Mouse (Mus musculus): ENCODE results near the gene Med25. TPM values are rescaled to one million over a fixed set of nuclear protein-coding genes. Genes with fewer than 3 reads are reported as not detected.
A peak's percentile ranks its signal among the peaks of the same experiment; 100 is the strongest.

The Med25 gene
- total and polyA plus RNA-seq, 3 experiments, result 70.0 to 121 (median 85.8) TPM

DNA sequence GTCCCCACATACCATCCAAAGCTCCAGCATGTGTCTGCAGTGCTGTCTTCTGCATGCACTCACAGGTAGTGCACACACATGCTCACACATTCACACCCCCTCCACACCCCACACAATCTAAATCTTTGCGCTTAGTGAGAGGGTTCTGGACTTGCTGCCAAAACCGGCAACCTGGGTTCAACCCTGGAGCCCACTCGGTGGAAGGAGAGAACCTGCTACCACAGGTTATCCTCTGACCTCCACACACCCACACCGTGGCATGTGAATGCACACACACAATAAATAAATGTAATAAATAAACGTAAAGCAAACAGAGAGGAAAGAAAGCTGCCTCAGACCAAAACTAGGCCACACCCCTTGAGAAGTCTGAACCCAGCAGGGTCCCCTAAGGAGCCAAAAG, 44.7 kb downstream of the Med25 start:
- Histone ChIP-seq H3K4me1 (ENCODE audit: control insufficient read depth, insufficient read depth, low read length) (peaks cover 6% of the 10 kb centered on the region), H3K27me3 (ENCODE audit: control insufficient read depth, insufficient read depth, low read length) (no peaks in the 10 kb centered on the region), H3K36me3 (ENCODE audit: control insufficient read depth, insufficient read depth, low read length) (no peaks in the 10 kb centered on the region), H3K79me2 (replicated peaks; ENCODE audit: control insufficient read depth, insufficient read depth, low read length) (peaks cover 3% of the 10 kb centered on the region), H3K4me3 (peak overlapping the region; percentile 100), H3K9ac (ENCODE audit: low read depth, low read length) (no peak overlapping the region), H3K27ac (peak overlapping the region; percentile 94)
- intact Hi-C loops (cut with DNase I), result no loop called here
- TF ChIP-seq CTCF (IDR thresholded peaks at IDR 0.05) (no peak), POLR2A (IDR thresholded peaks at IDR 0.05; ENCODE audit: insufficient read depth, low read depth, low read length) (no peak), EP300 (IDR thresholded peaks at IDR 0.05; ENCODE audit: insufficient read depth, low read depth, low read length) (no peak)
- no peak for DNase-seq
- 59% methylated on average over 5 of the region's 5 CpGs for WGBS

DNA sequence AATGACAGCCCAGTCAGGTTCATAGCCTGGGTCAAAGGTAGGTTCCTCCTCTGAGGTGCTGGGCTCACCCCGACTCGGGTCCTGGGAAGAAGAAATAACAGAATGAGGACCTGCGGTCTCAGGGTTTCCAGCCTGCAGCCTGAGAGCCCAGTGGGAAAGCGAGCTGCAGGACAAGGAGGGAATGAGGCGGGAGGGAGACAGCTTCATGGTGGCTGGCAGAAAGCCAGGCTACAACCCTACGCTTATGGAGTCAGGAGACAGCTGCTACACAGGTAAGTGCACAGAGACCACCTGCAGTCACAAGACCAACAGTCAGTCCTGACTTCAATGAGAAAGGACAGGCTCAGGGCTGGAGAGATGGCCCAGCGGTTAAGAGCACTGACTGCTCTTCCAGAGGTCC, 45.7 kb downstream of the Med25 start:
- intact Hi-C loops (cut with DNase I), result no loop called here
- Histone ChIP-seq H3K4me1 (ENCODE audit: control insufficient read depth, insufficient read depth, low read length) (peaks cover 6% of the 10 kb centered on the region), H3K36me3 (ENCODE audit: control insufficient read depth, insufficient read depth, low read length) (no peaks in the 10 kb centered on the region), H3K9ac (ENCODE audit: low read depth, low read length) (no peak overlapping the region), H3K27me3 (ENCODE audit: control insufficient read depth, insufficient read depth, low read length) (no peaks in the 10 kb centered on the region), H3K27ac (no peak overlapping the region), H3K4me3 (no peak overlapping the region), H3K79me2 (replicated peaks; ENCODE audit: control insufficient read depth, insufficient read depth, low read length) (no peaks in the 10 kb centered on the region)
- WGBS, result 90% methylated on average over 7 of the region's 7 CpGs
- DNase-seq, result no peak
- no peak for TF ChIP-seq EP300 (IDR thresholded peaks at IDR 0.05; ENCODE audit: insufficient read depth, low read depth, low read length)
- TF ChIP-seq CTCF (IDR thresholded peaks at IDR 0.05), result no peak
- TF ChIP-seq POLR2A (IDR thresholded peaks at IDR 0.05; ENCODE audit: insufficient read depth, low read depth, low read length), result no peak

DNA sequence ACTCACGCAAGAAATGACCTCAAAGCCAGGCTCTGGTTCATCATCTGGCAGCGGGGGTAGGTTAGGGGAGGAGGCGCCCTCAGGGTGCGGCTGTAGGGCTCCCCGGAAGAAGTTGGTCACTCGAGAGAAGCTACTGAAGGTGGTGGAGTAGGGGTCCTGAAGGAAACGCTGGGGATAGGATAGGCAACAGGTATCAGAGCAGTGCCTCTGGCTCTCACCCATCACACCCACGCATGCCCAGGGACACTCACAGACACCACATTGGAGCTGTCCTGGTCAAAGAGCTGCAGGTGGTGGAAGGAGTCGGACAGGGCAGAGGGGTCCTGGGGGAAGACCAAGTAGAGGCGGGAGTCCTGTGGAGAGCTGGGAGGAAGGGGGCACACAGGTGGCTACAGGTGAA, 47.5 kb downstream of the Med25 start:
- Histone ChIP-seq H3K36me3 (ENCODE audit: control insufficient read depth, insufficient read depth, low read length) (no peaks in the 10 kb centered on the region), H3K4me3 (no peak overlapping the region), H3K4me1 (ENCODE audit: control insufficient read depth, insufficient read depth, low read length) (peaks cover 3% of the 10 kb centered on the region), H3K9ac (ENCODE audit: low read depth, low read length) (no peak overlapping the region), H3K27ac (no peak overlapping the region), H3K27me3 (ENCODE audit: control insufficient read depth, insufficient read depth, low read length) (no peaks in the 10 kb centered on the region), H3K79me2 (replicated peaks; ENCODE audit: control insufficient read depth, insufficient read depth, low read length) (no peaks in the 10 kb centered on the region)
- TF ChIP-seq EP300 (IDR thresholded peaks at IDR 0.05; ENCODE audit: insufficient read depth, low read depth, low read length) (no peak), POLR2A (IDR thresholded peaks at IDR 0.05; ENCODE audit: insufficient read depth, low read depth, low read length) (no peak), CTCF (IDR thresholded peaks at IDR 0.05) (no peak)
- intact Hi-C loops (cut with DNase I), result no loop called here
- DNase-seq, result no peak
- WGBS, result 96% methylated on average over 10 of the region's 10 CpGs

DNA sequence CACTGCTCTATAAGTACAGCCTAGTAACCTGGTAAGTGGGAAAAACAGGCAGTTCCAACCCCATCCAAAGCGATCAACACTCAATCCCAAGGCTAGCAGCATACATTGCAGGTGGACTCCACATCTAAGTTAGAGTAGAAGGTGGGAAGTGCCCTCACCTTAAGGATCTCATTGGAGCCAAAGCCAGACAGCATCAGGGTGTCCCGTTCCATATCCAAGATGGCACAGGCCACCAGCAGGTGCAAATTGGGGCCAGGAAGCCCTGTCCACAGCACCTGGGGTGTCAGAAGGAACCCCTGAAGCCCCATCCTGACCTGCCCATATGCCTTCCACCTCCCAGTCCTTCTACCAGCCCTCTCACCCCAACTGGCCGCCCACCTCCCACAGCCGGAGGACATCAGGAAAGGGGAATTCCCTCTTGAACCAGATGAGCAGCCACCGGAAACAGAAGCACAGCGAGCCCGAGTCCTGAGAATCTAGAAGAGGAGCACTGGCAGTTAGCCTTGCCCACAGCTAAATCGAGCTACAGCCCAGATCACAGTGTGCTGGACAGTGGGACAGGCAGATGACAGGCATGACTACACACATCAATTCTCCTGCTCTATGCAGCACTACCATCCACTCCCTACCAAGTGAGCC, 50.6 kb downstream of the Med25 start:
- WGBS, result 83% methylated on average over 8 of the region's 8 CpGs
- H3K36me3 ChIP-seq (ENCODE audit: control insufficient read depth, insufficient read depth, low read length), result no peaks in the 10 kb centered on the region
- TF ChIP-seq EP300 (IDR thresholded peaks at IDR 0.05; ENCODE audit: insufficient read depth, low read depth, low read length), result no peak
- no peak for TF ChIP-seq CTCF (IDR thresholded peaks at IDR 0.05)
- TF ChIP-seq POLR2A (IDR thresholded peaks at IDR 0.05; ENCODE audit: insufficient read depth, low read depth, low read length), result no peak
- no peak overlapping the region for H3K27ac ChIP-seq
- no peak overlapping the region for H3K9ac ChIP-seq (ENCODE audit: low read depth, low read length)
- no peaks in the 10 kb centered on the region for H3K79me2 ChIP-seq (replicated peaks; ENCODE audit: control insufficient read depth, insufficient read depth, low read length)
- intact Hi-C loops (cut with DNase I), result no loop called here
- no peak for DNase-seq
- H3K27me3 ChIP-seq (ENCODE audit: control insufficient read depth, insufficient read depth, low read length), result no peaks in the 10 kb centered on the region
- no peak overlapping the region for H3K4me3 ChIP-seq
- H3K4me1 ChIP-seq (ENCODE audit: control insufficient read depth, insufficient read depth, low read length), result peaks cover 2% of the 10 kb centered on the region

GRCm38 (mm10) chr7:44840426-44840825, 52.1 kb downstream of the Med25 start:
- TF ChIP-seq CTCF (IDR thresholded peaks at IDR 0.05) (no peak), EP300 (IDR thresholded peaks at IDR 0.05; ENCODE audit: insufficient read depth, low read depth, low read length) (no peak), POLR2A (IDR thresholded peaks at IDR 0.05; ENCODE audit: insufficient read depth, low read depth, low read length) (no peak)
- intact Hi-C loops (cut with DNase I), result no loop called here
- no peak overlapping the region for H3K9ac ChIP-seq (ENCODE audit: low read depth, low read length)
- WGBS, result 64% methylated on average over 14 of the region's 14 CpGs
- peaks cover 10% of the 10 kb centered on the region for H3K4me1 ChIP-seq (ENCODE audit: control insufficient read depth, insufficient read depth, low read length)
- no peaks in the 10 kb centered on the region for H3K27me3 ChIP-seq (ENCODE audit: control insufficient read depth, insufficient read depth, low read length)
- H3K36me3 ChIP-seq (ENCODE audit: control insufficient read depth, insufficient read depth, low read length), result no peaks in the 10 kb centered on the region
- H3K4me3 ChIP-seq, result no peak overlapping the region
- H3K79me2 ChIP-seq (replicated peaks; ENCODE audit: control insufficient read depth, insufficient read depth, low read length), result no peaks in the 10 kb centered on the region
- no peak for DNase-seq
- H3K27ac ChIP-seq, result no peak overlapping the region

DNA sequence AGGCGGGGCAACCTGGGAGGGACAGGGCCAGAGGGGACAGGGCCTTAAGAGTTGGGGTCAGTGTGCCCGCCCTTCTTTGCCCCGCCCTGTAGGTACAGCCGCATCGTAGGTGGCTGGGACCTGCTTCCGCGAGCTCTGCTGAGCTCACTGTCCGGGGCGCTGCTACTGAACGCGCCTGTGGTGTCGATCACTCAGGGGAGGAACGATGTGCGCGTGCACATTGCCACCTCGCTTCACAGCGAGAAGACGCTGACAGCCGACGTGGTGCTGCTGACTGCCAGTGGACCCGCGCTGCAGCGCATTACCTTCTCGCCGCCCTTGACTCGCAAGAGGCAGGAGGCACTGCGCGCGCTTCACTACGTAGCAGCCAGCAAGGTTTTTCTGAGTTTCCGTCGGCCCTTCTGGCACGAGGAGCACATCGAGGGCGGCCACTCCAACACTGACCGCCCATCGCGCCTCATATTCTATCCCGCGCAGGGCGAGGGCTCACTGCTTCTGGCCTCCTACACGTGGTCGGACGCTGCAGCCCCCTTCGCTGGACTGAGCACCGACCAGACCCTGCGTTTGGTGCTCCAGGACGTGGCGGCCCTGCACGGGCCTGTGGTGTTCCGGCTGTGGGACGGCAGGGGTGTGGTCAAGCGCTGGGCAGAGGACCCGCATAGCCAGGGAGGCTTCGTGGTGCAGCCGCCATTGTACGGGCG, 52.9 kb downstream of the Med25 start:
- intact Hi-C loops (cut with DNase I), result no loop called here

More for the DNA sequence above, 52.9 kb downstream of the Med25 start:
- Histone ChIP-seq H3K4me3 (peak overlapping the region; percentile 37), H3K36me3 (ENCODE audit: control insufficient read depth, insufficient read depth, low read length) (no peaks in the 10 kb centered on the region), H3K9ac (ENCODE audit: low read depth, low read length) (peak overlapping the region; percentile 67), H3K79me2 (replicated peaks; ENCODE audit: control insufficient read depth, insufficient read depth, low read length) (no peaks in the 10 kb centered on the region), H3K4me1 (ENCODE audit: control insufficient read depth, insufficient read depth, low read length) (peaks cover 10% of the 10 kb centered on the region), H3K27me3 (ENCODE audit: control insufficient read depth, insufficient read depth, low read length) (no peaks in the 10 kb centered on the region), H3K27ac (peak overlapping the region; percentile 26; the same call in 1 of the 2 replicates)
- TF ChIP-seq CTCF (IDR thresholded peaks at IDR 0.05), result no peak
- TF ChIP-seq POLR2A (IDR thresholded peaks at IDR 0.05; ENCODE audit: insufficient read depth, low read depth, low read length), result no peak
- TF ChIP-seq EP300 (IDR thresholded peaks at IDR 0.05; ENCODE audit: insufficient read depth, low read depth, low read length), result no peak
- DNase-seq, result peak; percentile 62 to 63
- WGBS, result 5% methylated on average over 58 of the region's 58 CpGs

Measured in heart, adult 2 months (tissue).